Mouse (Mus musculus) midbrain, embryonic 11.5 days (tissue): Measurements from ENCODE around the gene Olfr1055. TPM values are rescaled to one million over a fixed set of nuclear protein-coding genes. Genes with fewer than 3 reads are reported as not detected.
"Not testable (repeated sequence)": the region's sequence is repeated elsewhere in the genome, so short reads cannot be mapped to it uniquely, and the experiment has no call there.

Source experiments
- ATAC-seq: fragments of 200-750 bp; cut with Nextera tagmentation; 2 replicates; pipeline ENCODE4 v1.8.0; 2017; ENCODE audit warnings: moderate TSS enrichment, moderate library complexity; ENCODE audit not compliant: low FRiP score
- DNase-seq: peaks from one replicate; pipeline ENCODE4 v3.0.0; 2015; ENCODE audit warnings: low spot score; ENCODE audit errors: missing footprints
- H3K27ac ChIP-seq: fragments of 300-500 bp; sonication (generic); 2 replicates; pipeline ENCODE4 v1.5.1; 2014; ENCODE audit warnings: low read depth, low read length
- H3K27me3 ChIP-seq: fragments of 300-500 bp; sonication (generic); 2 replicates; pipeline ENCODE4 v1.6.1; 2014; ENCODE audit warnings: mild to moderate bottlenecking, low read length, moderate library complexity, mixed read lengths; ENCODE audit not compliant: control insufficient read depth, insufficient read depth
- H3K36me3 ChIP-seq: fragments of 300-500 bp; sonication (generic); 2 replicates; pipeline ENCODE4 v1.6.1; 2014; ENCODE audit warnings: mild to moderate bottlenecking, low read length, moderate library complexity, mixed read lengths; ENCODE audit not compliant: control insufficient read depth, insufficient read depth
- H3K4me1 ChIP-seq: fragments of 300-500 bp; sonication (generic); 2 replicates; pipeline ENCODE4 v1.6.1; 2014; ENCODE audit warnings: low read length; ENCODE audit not compliant: control insufficient read depth, insufficient read depth
- H3K4me2 ChIP-seq: fragments of 300-500 bp; sonication (generic); 2 replicates; pipeline ENCODE4 v1.6.1; 2014; ENCODE audit warnings: mild to moderate bottlenecking, moderate library complexity
- H3K4me3 ChIP-seq: fragments of 300-500 bp; sonication (generic); 2 replicates; pipeline ENCODE4 v1.5.1; 2014; ENCODE audit warnings: low read depth, low read length
- H3K9ac ChIP-seq: fragments of 300-500 bp; sonication (generic); 2 replicates; pipeline ENCODE4 v1.6.1; 2014; ENCODE audit warnings: low read length
- H3K9me3 ChIP-seq: fragments of 300-500 bp; sonication (generic); 2 replicates; pipeline ENCODE4 v1.6.1; 2016; ENCODE audit warnings: low read length; ENCODE audit not compliant: control insufficient read depth
- WGBS: fragments of 180-500 bp; shearing (Covaris S2); extraction: QIAGEN DNeasy Blood & Tissue Kit; methylation state at CpG from one replicate; pipeline ENCODE4 v1.1.7; 2014; 5-methylcytosine and 5-hydroxymethylcytosine counted together
- polyA plus RNA-seq: library from polyadenylated mRNA; unstranded; fragments of >200 nt; fragmentation: Nextera tagmentation; extraction: Ambion mirVana; gene quantifications from 2 replicates; pipeline ENCODE4 v1.2.1, GENCODE M21; 2014

The Olfr1055 gene
- polyA plus RNA-seq, result not detected in 2 replicates

DNA sequence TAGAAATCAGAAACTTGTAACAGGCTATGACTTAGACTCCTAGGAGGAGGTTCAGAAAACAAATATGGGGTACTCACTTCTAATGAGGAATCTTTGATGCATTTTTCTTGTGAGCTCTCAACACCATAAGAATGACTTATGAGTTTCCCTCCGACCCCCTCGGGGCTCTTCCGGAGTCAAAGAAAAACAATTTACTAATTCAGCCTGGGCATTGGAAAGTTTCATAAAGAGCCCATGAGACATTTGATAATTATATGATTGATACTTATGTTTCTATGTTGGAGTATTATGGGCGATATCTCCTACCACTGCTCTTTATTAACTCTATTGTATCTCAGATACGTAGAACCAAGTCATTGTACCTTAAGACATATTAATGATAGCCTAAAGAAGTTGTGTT, at the start of gene Olfr1055:
Gene Olfr1055 (minus strand): TSS at position 101 of the 400 bp plus-strand sequence.
- Histone ChIP-seq H3K36me3 (no peaks in the 10 kb centered on the region), H3K9ac (no peak within 1 kb of the TSS), H3K4me2 (no peak within 1 kb of the TSS), H3K27ac (no peak within 1 kb of the TSS), H3K4me1 (no peaks in the 10 kb centered on the region), H3K27me3 (no peaks in the 10 kb centered on the region), H3K4me3 (no peak within 1 kb of the TSS), H3K9me3 (no peaks in the 10 kb centered on the region)
- ATAC-seq (no peak), DNase-seq (no peak)
- 91% methylated on average over 5 of the region's 5 CpGs for WGBS

GRCm38 (mm10) chr2:86395114-86395513, 45.0 kb upstream of the Olfr1055 start:
- Histone ChIP-seq H3K36me3 (no peaks in the 10 kb centered on the region), H3K9ac (no peak overlapping the region), H3K4me1 (no peaks in the 10 kb centered on the region), H3K27me3 (no peaks in the 10 kb centered on the region), H3K4me2 (no peak overlapping the region), H3K27ac (no peak overlapping the region), H3K9me3 (no peaks in the 10 kb centered on the region), H3K4me3 (no peak overlapping the region)
- WGBS, result 84% methylated on average over 2 of the region's 2 CpGs
- ATAC-seq (no peak), DNase-seq (no peak)

- ATAC-seq, H3K27me3 ChIP-seq, H3K4me2 ChIP-seq, H3K4me3 ChIP-seq, H3K9ac ChIP-seq, H3K9me3 ChIP-seq, H3K27ac ChIP-seq, H3K36me3 ChIP-seq, H3K4me1 ChIP-seq, DNase-seq: not testable (repeated sequence)
These were observed 38.4 kb upstream of the Olfr1055 start, which contains the start of gene Olfr1058 for GRCm38 (mm10) chr2:86388461-86388860. Olfr1058 (minus strand) TSS chr2:86388561.

DNA sequence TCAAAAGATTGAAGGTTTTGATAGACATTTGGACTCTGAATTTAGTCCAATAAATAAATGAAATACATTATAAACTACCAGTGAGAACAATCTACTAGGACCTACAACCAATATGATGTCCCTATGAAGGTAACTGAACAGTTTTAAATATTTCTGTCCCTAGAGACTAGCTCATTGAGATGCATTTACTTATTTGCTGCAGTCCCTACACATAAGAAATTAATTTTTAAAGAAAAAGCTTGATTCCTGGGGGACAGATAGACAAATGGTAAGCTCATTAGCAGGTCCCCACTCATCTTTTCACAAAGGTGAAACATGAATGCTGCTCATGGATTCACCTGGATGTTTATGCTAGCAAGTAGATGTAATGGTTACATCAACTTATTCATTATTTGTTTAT, 28.2 kb upstream of the Olfr1055 start, which contains the start of gene Olfr1057:
Gene Olfr1057 (minus strand): TSS at position 101 of the 400 bp plus-strand sequence.
- H3K27ac ChIP-seq, result no peak within 1 kb of the TSS
- H3K36me3 ChIP-seq, result no peaks in the 10 kb centered on the region
- H3K9me3 ChIP-seq, result no peaks in the 10 kb centered on the region
- no peak within 1 kb of the TSS for H3K4me3 ChIP-seq
- H3K9ac ChIP-seq, result no peak within 1 kb of the TSS
- ATAC-seq, result no peak
- no peaks in the 10 kb centered on the region for H3K4me1 ChIP-seq
- no peak for DNase-seq
- no peaks in the 10 kb centered on the region for H3K27me3 ChIP-seq
- H3K4me2 ChIP-seq, result no peak within 1 kb of the TSS

DNA sequence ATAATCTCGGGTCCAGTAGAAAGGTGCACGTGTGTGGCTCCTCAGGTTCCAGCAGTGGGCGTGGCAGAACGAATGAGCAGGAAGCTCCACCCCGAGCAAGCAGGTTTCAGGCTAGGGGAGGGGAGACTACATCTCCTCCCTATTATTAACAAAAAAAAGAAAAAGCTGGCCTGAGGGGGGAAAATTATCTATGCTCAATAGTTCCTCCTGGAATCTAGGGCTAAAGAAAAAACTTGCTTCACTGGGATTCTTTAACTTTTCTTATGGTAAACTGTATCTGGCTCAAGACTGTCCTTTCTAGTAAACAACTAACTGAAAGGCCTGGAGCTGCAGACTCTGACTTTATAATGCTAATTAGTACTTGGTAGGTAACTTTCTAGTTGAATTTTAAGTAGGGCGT, 16.3 kb upstream of the Olfr1055 start:
- not testable (repeated sequence) for H3K9ac ChIP-seq, H3K36me3 ChIP-seq, DNase-seq, H3K27ac ChIP-seq, H3K27me3 ChIP-seq, H3K4me3 ChIP-seq, H3K9me3 ChIP-seq, ATAC-seq, H3K4me1 ChIP-seq, H3K4me2 ChIP-seq
- WGBS, result no CpG with 5 or more reads among the region's 6 CpGs

DNA sequence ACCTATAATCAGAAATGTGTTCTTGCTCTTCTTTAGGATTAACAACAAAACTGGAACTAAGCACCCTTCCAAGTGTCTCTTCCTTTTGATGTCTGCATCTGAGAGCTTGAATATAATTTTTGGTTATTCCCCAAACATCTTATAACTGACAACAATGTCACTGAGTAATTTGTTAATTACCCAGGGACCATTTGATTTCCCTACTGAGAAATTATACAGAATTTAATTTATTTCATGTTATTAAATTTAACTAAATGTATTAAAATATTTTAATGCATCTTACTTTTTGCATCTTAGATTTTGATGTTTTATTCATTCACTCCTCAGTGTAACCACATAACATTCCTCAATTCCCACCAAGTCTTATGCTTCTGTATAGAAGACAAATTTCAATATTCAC, 12.3 kb upstream of the Olfr1055 start, which contains the start of gene Olfr1056:
Gene Olfr1056 (minus strand): TSS at position 101 of the 400 bp plus-strand sequence.
- H3K4me3 ChIP-seq, result no peak within 1 kb of the TSS
- H3K27me3 ChIP-seq, result no peaks in the 10 kb centered on the region
- DNase-seq (no peak), ATAC-seq (no peak)
- no peaks in the 10 kb centered on the region for H3K36me3 ChIP-seq
- no peak within 1 kb of the TSS for H3K27ac ChIP-seq
- no peaks in the 10 kb centered on the region for H3K9me3 ChIP-seq
- no peak within 1 kb of the TSS for H3K9ac ChIP-seq
- H3K4me2 ChIP-seq, result no peak within 1 kb of the TSS
- no peaks in the 10 kb centered on the region for H3K4me1 ChIP-seq

DNA sequence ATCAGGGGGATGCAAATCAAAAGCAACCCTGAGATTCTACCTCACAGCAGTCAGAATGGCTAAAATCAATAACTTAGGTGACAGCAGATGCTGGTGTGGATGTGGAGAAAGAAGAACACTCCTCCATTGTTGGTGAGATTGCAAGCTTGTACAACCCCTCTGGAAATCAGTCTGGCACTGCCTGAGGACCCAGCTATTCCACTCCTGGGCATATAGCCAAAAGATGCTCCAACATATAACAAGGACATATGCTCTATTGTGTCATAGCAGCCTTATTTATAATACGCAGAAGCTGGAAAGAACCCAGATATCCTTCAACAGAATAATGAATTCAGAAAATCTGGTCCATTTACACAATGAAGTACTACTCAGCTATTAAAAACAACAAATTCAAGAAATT, 1.7 kb upstream of the Olfr1055 start:
- not testable (repeated sequence) for H3K4me1 ChIP-seq, H3K4me2 ChIP-seq, H3K27me3 ChIP-seq, H3K27ac ChIP-seq, H3K36me3 ChIP-seq, H3K9me3 ChIP-seq, H3K9ac ChIP-seq, DNase-seq, ATAC-seq, H3K4me3 ChIP-seq
- 93% methylated on average over 1 of the region's 1 CpGs for WGBS

DNA sequence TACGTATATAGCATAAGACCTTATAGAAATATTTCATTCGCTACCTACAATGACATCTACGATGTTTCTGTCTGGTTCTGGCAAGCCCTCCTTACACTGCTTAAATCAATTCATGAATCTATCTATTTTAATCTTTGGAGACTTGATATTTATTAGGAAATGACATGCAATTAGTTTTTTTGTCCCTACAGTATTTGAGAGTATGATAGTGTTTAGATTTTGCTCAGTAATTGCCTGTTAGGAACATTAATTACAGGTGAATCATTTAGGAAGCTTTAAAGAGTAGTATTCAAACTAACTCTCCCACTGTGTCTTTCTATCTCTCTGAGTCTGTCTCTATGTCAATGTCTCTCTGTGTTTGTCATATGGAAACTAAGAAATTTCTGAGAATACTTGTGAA, 14.8 kb downstream of the Olfr1055 start, which contains the start of gene Olfr1054:
Gene Olfr1054 (minus strand): TSS at position 101 of the 400 bp plus-strand sequence.
- H3K4me2 ChIP-seq, result no peak within 1 kb of the TSS
- H3K27ac ChIP-seq, result no peak within 1 kb of the TSS
- WGBS, result 91% methylated on average over 3 of the region's 3 CpGs
- no peaks in the 10 kb centered on the region for H3K27me3 ChIP-seq
- H3K4me3 ChIP-seq, result no peak within 1 kb of the TSS
- no peaks in the 10 kb centered on the region for H3K9me3 ChIP-seq
- ATAC-seq (no peak), DNase-seq (no peak)
- no peak within 1 kb of the TSS for H3K9ac ChIP-seq
- no peaks in the 10 kb centered on the region for H3K36me3 ChIP-seq
- H3K4me1 ChIP-seq, result no peaks in the 10 kb centered on the region

DNA sequence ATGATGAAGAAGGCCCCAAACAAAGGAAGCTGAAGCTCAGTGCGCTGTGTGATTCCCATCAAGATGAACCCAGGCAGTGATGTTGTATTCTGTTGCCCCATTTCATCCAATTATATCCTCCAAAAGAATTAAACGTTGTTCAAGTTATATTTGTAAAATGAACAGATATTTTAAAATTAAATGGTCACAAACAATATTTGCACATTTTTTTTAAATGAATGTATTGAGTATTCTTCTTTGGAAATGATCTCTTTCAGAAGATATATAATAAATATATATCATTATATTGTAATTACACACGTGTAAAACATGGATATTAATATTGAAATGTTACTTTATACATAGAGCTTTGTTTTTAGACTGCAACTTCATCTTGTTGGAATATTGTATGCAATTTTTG, 34.9 kb downstream of the Olfr1055 start, which contains the start of gene Olfr1053:
Gene Olfr1053 (minus strand): TSS at position 101 of the 400 bp plus-strand sequence.
- no peaks in the 10 kb centered on the region for H3K27me3 ChIP-seq
- H3K9me3 ChIP-seq, result no peaks in the 10 kb centered on the region
- no peak within 1 kb of the TSS for H3K4me3 ChIP-seq
- H3K4me2 ChIP-seq, result no peak within 1 kb of the TSS
- H3K9ac ChIP-seq, result no peak within 1 kb of the TSS
- H3K27ac ChIP-seq, result no peak within 1 kb of the TSS
- DNase-seq (no peak), ATAC-seq (no peak)
- 67% methylated on average over 3 of the region's 3 CpGs for WGBS
- no peaks in the 10 kb centered on the region for H3K4me1 ChIP-seq
- no peaks in the 10 kb centered on the region for H3K36me3 ChIP-seq
